Comparison of ENCODE assay signal across 17 mouse cellular contexts in the genomic region with DNA sequence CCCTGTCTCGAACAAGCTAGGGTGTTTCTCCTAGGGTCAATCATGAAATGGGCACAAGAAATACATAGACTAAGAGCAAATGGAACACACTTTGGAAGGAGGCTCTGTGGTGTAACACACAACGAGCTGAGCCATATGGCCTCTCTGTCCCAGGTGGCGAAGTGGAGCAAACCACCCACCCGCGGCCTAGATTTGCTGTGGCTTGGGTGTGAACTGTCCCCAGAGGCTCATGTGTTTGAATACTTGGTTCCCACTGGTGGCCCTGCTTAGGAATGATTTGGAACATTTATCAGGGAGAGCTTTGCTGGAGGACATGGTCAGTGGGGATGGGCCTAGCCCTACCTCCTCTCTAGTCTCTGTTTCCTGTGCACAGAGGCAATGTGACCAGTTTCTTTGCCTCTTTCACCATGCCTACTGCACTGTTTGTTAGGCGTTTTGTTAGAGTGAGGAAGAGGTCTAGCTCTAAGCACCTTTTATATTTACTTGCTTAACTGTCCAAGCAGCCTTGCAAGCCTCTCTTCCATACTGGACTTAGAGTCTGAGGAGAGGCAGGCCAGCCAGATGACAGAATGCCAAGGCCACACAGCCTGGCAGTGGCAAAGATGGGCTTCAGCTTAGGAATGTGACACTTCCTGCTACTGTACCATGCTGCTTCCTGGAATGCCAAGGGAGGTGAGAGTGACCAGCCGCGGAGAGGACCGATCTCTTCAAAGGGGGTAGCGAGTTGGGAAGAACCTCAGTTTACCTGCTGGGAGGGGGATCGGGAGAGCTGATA.
DNase-seq lines count a peak whose midpoint lies in the region; ATAC-seq lines count a peak whose summit lies in the region.
"Had no signal": no experiment of that assay in that cellular context is flagged by ENCODE, and none has a peak within 500 bp of the region (broad histone marks: within the 10 kb centered on the region; RNA-seq: fewer than 3 reads in every experiment).

No protein-coding gene starts in this region.

- no peaks in the 10 kb centered on the region for H3K4me1 ChIP-seq in kidney, embryonic 14.5 days (ENCODE audit: control insufficient read depth, insufficient read depth, low read length)
- H3K4me1 ChIP-seq in kidney, embryonic 15.5 days: 0 out of 2 replicates have a peak, but pooled peaks cover 3% of the 10 kb centered on the region

- H3K9ac ChIP-seq in kidney, embryonic 14.5 days (ENCODE audit: low read depth, low read length): no peak overlapping the region
- no peak overlapping the region for H3K9ac ChIP-seq in kidney, embryonic 15.5 days
- H3K9ac ChIP-seq: embryonic facial prominence, embryonic 15.5 days; forebrain, embryonic 13.5 days; heart, embryonic 13.5 days; liver, embryonic 14.5 days had no signal

- H3K9me3 ChIP-seq in kidney, embryonic 14.5 days (ENCODE audit: control insufficient read depth, low read length): no peaks in the 10 kb centered on the region
- no peaks in the 10 kb centered on the region for H3K9me3 ChIP-seq in kidney, embryonic 15.5 days (replicated peaks)
- H3K9me3 ChIP-seq: embryonic facial prominence, embryonic 15.5 days; forebrain, embryonic 13.5 days; heart, embryonic 13.5 days; hindbrain, embryonic 10.5 days; midbrain, embryonic 10.5 days had no signal

- H3K27ac ChIP-seq in kidney, embryonic 14.5 days (ENCODE audit: low read depth, low read length): no peak overlapping the region
- no peak overlapping the region for H3K27ac ChIP-seq in kidney, embryonic 15.5 days
- H3K27ac ChIP-seq: embryonic facial prominence, embryonic 15.5 days; forebrain, embryonic 13.5 days; heart, embryonic 13.5 days; hindbrain, embryonic 10.5 days; liver, embryonic 14.5 days; midbrain, embryonic 10.5 days had no signal

- peak; percentile 62 for DNase-seq in cerebellum, adult 11-12 months
- DNase-seq in thymus, postnatal 0 days (ENCODE audit: low spot score): peak; percentile 26
- DNase-seq in thymus, postnatal 25 days: no peak
- DNase-seq in cerebellum, postnatal 36 days: peak; percentile 53 to 57
- DNase-seq in T-cell, adult 2 months (ENCODE audit: low spot score): no peak
- DNase-seq: gastrocnemius, postnatal 14 days; kidney, postnatal 4 days; lung, postnatal 14 days had no signal

- no peak overlapping the region for H3K4me2 ChIP-seq in kidney, embryonic 14.5 days (replicated peaks; ENCODE audit: low read depth, low read length)
- H3K4me2 ChIP-seq in kidney, embryonic 15.5 days: no peak overlapping the region
- H3K4me2 ChIP-seq: embryonic facial prominence, embryonic 15.5 days; forebrain, embryonic 13.5 days; heart, embryonic 13.5 days had no signal

- no peak overlapping the region for H3K4me3 ChIP-seq in kidney, embryonic 14.5 days (ENCODE audit: low read length)
- no peak overlapping the region for H3K4me3 ChIP-seq in kidney, embryonic 15.5 days (replicated peaks)
- H3K4me3 ChIP-seq: embryonic facial prominence, embryonic 15.5 days; forebrain, embryonic 13.5 days; heart, embryonic 13.5 days; hindbrain, embryonic 10.5 days; midbrain, embryonic 10.5 days had no signal

- WGBS in kidney, embryonic 14.5 days: 61% methylated on average over 11 of the region's 11 CpGs
- 62% methylated on average over 11 of the region's 11 CpGs for WGBS in kidney, embryonic 15.5 days

- ATAC-seq in cerebellum, adult (ENCODE audit: insufficient number of reproducible peaks, low FRiP score, low TSS enrichment): no peak; the same call in 1 of the 2 replicates
- ATAC-seq in kidney, embryonic 14.5 days (ENCODE audit: low FRiP score, low TSS enrichment): no peak
- ATAC-seq in kidney, embryonic 15.5 days (replicated peaks; ENCODE audit: low FRiP score): no peak
- ATAC-seq: forebrain, embryonic 13.5 days had no signal

- no peaks in the 10 kb centered on the region for H3K36me3 ChIP-seq in kidney, embryonic 14.5 days (ENCODE audit: control insufficient read depth, insufficient read depth, low read length)
- no peaks in the 10 kb centered on the region for H3K36me3 ChIP-seq in kidney, embryonic 15.5 days
- H3K36me3 ChIP-seq: embryonic facial prominence, embryonic 15.5 days; hindbrain, embryonic 10.5 days; midbrain, embryonic 10.5 days had no signal

- no peaks in the 10 kb centered on the region for H3K27me3 ChIP-seq in kidney, embryonic 14.5 days (ENCODE audit: control insufficient read depth, insufficient read depth, low read length)
- H3K27me3 ChIP-seq in kidney, embryonic 15.5 days: no peaks in the 10 kb centered on the region
- H3K27me3 ChIP-seq: embryonic facial prominence, embryonic 15.5 days; forebrain, embryonic 13.5 days; heart, embryonic 13.5 days had no signal

Comparison
In these comparisons a context has a peak if more than half of its experiments do, and no peak if none do; other contexts are left out.
1. DNase-seq: peak in cerebellum, adult 11-12 months (single experiment), thymus, postnatal 0 days (single experiment) and cerebellum, postnatal 36 days (2 of 2); none in thymus, postnatal 25 days (single experiment) and T-cell, adult 2 months (single experiment).